Mouse (Mus musculus) CH12.LX (cell line): ENCODE measurements around the gene Nebl.

Source experiments
- CTCF ChIP-seq, 2 experiments: IDR thresholded peaks in 1 of 2; conservative IDR thresholded peaks in 1 of 2; 2 replicates each; pipeline ENCODE4 v1.5.1; 2011 to 2012; ENCODE audit warnings: low read depth in 2 of 2, low read length in 2 of 2, improper control_type of control experiment in 1 of 2, inconsistent platforms in 1 of 2, mild to moderate bottlenecking in 1 of 2, moderate library complexity in 1 of 2
- IRF4 ChIP-seq: IDR thresholded peaks from 2 replicates; pipeline ENCODE4 v1.6.1; 2014; ENCODE audit warnings: low read depth, mild to moderate bottlenecking, inconsistent platforms, low read length, improper control_type of control experiment

- TF ChIP-seq IRF4 (no peak), CTCF (conservative IDR thresholded peaks at IDR 0.05 in 1 of 2, IDR thresholded peaks at IDR 0.05 in 1 of 2; ENCODE audit: low read depth in 2 of 2, low read length in 2 of 2) (no peak)
Measured at GRCm38 (mm10) chr2:17669000-17669399, 62.3 kb downstream of the Nebl start.
